ENCODE assay signal across 30 mouse cellular contexts in genomic region chr6:88231821-88232220, GRCm38 (mm10). TPM values are rescaled to one million over a fixed set of nuclear protein-coding genes. Genes with fewer than 3 reads are reported as not detected.
"Had no signal": no experiment of that assay in that cellular context is flagged by ENCODE, and none has a peak within 500 bp of the region (broad histone marks: within the 10 kb centered on the region; RNA-seq: fewer than 3 reads in every experiment).

No protein-coding gene starts in this region.

- ATAC-seq: lung, postnatal 0 days; midbrain, embryonic 13.5 days; midbrain, embryonic 16.5 days had no signal

- H3K27ac ChIP-seq: kidney, embryonic 15.5 days; limb, embryonic 10.5 days; limb, embryonic 13.5 days; liver, embryonic 13.5 days; midbrain, embryonic 10.5 days; midbrain, embryonic 13.5 days; neural tube, embryonic 13.5 days had no signal

- DNase-seq: kidney, adult 2 months; kidney, postnatal 14 days; kidney, postnatal 4 days; liver, embryonic 13.5 days; lung, embryonic 14.5 days; retina, postnatal 1 day; right cerebral cortex, postnatal 25 days; thymus, adult 18-20 months; thymus, postnatal 36 days had no signal

- H3K4me3 ChIP-seq: kidney, embryonic 15.5 days; limb, embryonic 10.5 days; limb, embryonic 13.5 days; liver, embryonic 13.5 days; megakaryocyte, embryonic 14.5 days; midbrain, embryonic 10.5 days; midbrain, embryonic 13.5 days; myocyte; neural tube, embryonic 13.5 days had no signal

RNA-seq across cellular contexts. Expression of gene Dnajb8, which starts 9.8 kb away (rescaled TPM):
- total RNA-seq: layer of hippocampus, adult 18-20 months; layer of hippocampus, postnatal 25 days; left cerebral cortex, adult 18-20 months; left cerebral cortex, postnatal 25 days; liver, adult 2 months; neutrophil, adult 5-6 weeks had no signal
- polyA plus RNA-seq: kidney, adult 2 months; kidney, embryonic 15.5 days; limb, embryonic 10.5 days; limb, embryonic 13.5 days; liver, adult 2 months; liver, embryonic 13.5 days; liver, embryonic 16.5 days; lung, embryonic 14.5 days; lung, postnatal 0 days; midbrain, embryonic 10.5 days; midbrain, embryonic 13.5 days; midbrain, embryonic 16.5 days; myocyte; neural tube, embryonic 13.5 days; small intestine, adult 2 months; spleen, adult 2 months; stomach, embryonic 16.5 days; urinary bladder, adult 2 months had no signal
